Mouse (Mus musculus) gastrocnemius, adult 2 months (tissue): ENCODE measurements at regions not wholly inside any gene's neighbourhood (a gene's known extent, or its start where the extent isn't known, plus 50 kb on each side); places are given as distances from the start of the nearest gene placed in this dataset.

Experiments used
- DNase-seq: peaks from one replicate; pipeline ENCODE4 v3.0.0; 2022
- H3K27ac ChIP-seq: fragments of 200-600 bp; 2 replicates; pipeline ENCODE4 v1.8.1; 2022; ENCODE audit warnings: mild to moderate bottlenecking
- H3K4me3 ChIP-seq: fragments of 200-600 bp; 2 replicates; pipeline ENCODE4 v1.8.1; 2022; ENCODE audit warnings: mild to moderate bottlenecking, moderate library complexity
- CTCF ChIP-seq: fragments of 200-600 bp; IDR thresholded peaks from 2 replicates; pipeline ENCODE4 v1.8.1; 2022; ENCODE audit warnings: antibody characterized with exemption, mild to moderate bottlenecking, moderate library complexity
- intact Hi-C: fragments of 180-260 bp; cut with DNase I; formaldehyde crosslinking; loops from one replicate; pipeline ENCODE4 v1.15.1; 2025

GRCm38 (mm10) chr8:29274668-29275067, 1827.2 kb downstream of the Poteg start:
- intact Hi-C loops: no loop called here
- no peak overlapping the region for H3K27ac ChIP-seq
- TF ChIP-seq CTCF: no peak
- no peak for DNase-seq
- H3K4me3 ChIP-seq: no peak overlapping the region

DNA sequence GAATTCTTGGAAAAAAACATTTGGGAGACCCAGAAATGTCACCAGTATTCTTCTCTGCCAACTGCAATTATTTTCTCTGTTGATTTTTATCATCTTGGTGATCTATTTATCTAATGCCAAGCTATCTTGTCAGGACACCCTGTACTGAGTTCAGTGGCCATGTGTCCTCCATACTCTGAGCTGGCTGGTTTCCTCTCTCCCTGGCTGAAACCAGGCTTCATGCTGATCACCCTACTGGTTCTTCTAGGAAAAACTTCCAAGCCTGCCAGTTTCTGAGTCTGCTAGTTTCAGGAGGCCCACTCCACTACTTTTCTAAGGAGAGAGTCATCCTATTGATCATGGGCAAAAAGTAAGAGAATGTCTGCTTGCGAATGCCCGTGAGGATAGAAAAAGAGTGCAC, 1831.2 kb downstream of the Poteg start:
- Histone ChIP-seq H3K27ac (no peak overlapping the region), H3K4me3 (no peak overlapping the region)
- no peak for TF ChIP-seq CTCF
- no peak for DNase-seq
- intact Hi-C loops: no loop called here

DNA sequence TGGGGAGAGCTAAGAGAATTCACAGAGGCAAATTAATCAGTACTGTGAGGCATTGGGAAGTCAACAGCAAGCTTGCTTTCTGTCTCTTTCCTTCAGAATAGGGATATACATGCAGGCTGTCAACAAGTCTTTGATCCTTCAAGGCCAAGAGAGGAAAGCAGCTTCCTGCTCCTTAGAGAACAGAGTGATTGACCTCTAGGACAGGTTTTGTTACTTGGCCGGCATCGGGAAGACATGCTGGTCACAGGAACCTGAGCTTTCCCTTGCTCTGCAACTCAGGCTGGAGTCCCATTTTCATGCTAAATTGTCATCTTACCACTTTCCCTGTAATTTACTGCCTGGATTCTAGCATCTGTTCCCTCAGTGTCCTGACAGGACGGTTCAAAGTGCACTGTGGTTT, 1831.8 kb downstream of the Poteg start:
- Histone ChIP-seq H3K4me3 (no peak overlapping the region), H3K27ac (no peak overlapping the region)
- no peak for DNase-seq
- intact Hi-C loops: no loop called here
- no peak for TF ChIP-seq CTCF

- H3K27ac ChIP-seq: no peak overlapping the region
- no peak for DNase-seq
- TF ChIP-seq CTCF: peak; percentile 30; the same call in 1 of the 2 replicates
Measured at GRCm38 (mm10) chr8:29290386-29290785, 1842.9 kb downstream of the Poteg start.

More at GRCm38 (mm10) chr8:29290386-29290785, 1842.9 kb downstream of the Poteg start:
- H3K4me3 ChIP-seq: no peak overlapping the region
- intact Hi-C loops: no loop called here
